Mouse (Mus musculus) C2C12 (cell line): ENCODE results near the gene Msh5. TPM values are rescaled to one million over a fixed set of nuclear protein-coding genes. Genes with fewer than 3 reads are reported as not detected.

Experiments
- H3K27me3 ChIP-seq: one replicate; pipeline ENCODE4 v1.6.1; 2011; ENCODE audit not compliant: control insufficient read depth, insufficient read depth, insufficient read length
- H3K36me3 ChIP-seq: one replicate; pipeline ENCODE4 v1.6.1; 2011; ENCODE audit not compliant: control insufficient read depth, insufficient read depth
- H3K4me3 ChIP-seq: one replicate; pipeline ENCODE4 v1.5.1; 2011; ENCODE audit warnings: mild to moderate bottlenecking, control low read depth; ENCODE audit not compliant: poor library complexity, insufficient read depth, severe bottlenecking
- H3K79me2 ChIP-seq: one replicate; pipeline ENCODE4 v1.6.1; 2011; ENCODE audit not compliant: control insufficient read depth, insufficient read depth
- H3K79me3 ChIP-seq: one replicate; pipeline ENCODE4 v1.6.1; 2011; ENCODE audit warnings: low read depth, control low read depth
- H3ac ChIP-seq: one replicate; pipeline ENCODE3; 2011; ENCODE audit warnings: low read depth; ENCODE audit not compliant: control insufficient read depth, insufficient read length
- CEBPB ChIP-seq: IDR thresholded peaks from one replicate; pipeline ENCODE4 v1.6.1; 2011; ENCODE audit warnings: low read depth, mild to moderate bottlenecking, control low read depth, moderate library complexity
- CTCF ChIP-seq: IDR thresholded peaks from one replicate; pipeline ENCODE4 v1.5.1; 2011; ENCODE audit not compliant: control insufficient read depth, insufficient read depth, insufficient read length
- FOSL1 ChIP-seq: IDR thresholded peaks from one replicate; pipeline ENCODE4 v1.8.0; 2011; ENCODE audit warnings: mild to moderate bottlenecking, low read length; ENCODE audit not compliant: poor library complexity, insufficient read depth, severe bottlenecking
- MAX ChIP-seq: IDR thresholded peaks from one replicate; pipeline ENCODE4 v1.6.1; 2011; ENCODE audit warnings: mild to moderate bottlenecking, control low read depth
- MYOD1 ChIP-seq: IDR thresholded peaks from one replicate; pipeline ENCODE4 v1.6.1; 2011; ENCODE audit warnings: low read depth; ENCODE audit not compliant: control insufficient read depth, insufficient read length
- MYOG ChIP-seq: IDR thresholded peaks from one replicate; pipeline ENCODE4 v1.6.1; 2011; ENCODE audit not compliant: control insufficient read depth, insufficient read length; ENCODE audit errors: extremely low read depth
- USF1 ChIP-seq: IDR thresholded peaks from one replicate; pipeline ENCODE4 v1.6.1; 2011; ENCODE audit warnings: low read depth, mild to moderate bottlenecking, control low read depth, moderate library complexity
- polyA plus RNA-seq: library from polyadenylated mRNA; unstranded; fragments of >200 nt; fragmentation: generic; extraction: Trizol; gene quantifications from one replicate; pipeline ENCODE4 v1.2.1, GENCODE M21; 2012; ENCODE audit warnings: missing spikeins

Msh5 gene
- polyA plus RNA-seq, 1 experiment, result 0.76 TPM

DNA sequence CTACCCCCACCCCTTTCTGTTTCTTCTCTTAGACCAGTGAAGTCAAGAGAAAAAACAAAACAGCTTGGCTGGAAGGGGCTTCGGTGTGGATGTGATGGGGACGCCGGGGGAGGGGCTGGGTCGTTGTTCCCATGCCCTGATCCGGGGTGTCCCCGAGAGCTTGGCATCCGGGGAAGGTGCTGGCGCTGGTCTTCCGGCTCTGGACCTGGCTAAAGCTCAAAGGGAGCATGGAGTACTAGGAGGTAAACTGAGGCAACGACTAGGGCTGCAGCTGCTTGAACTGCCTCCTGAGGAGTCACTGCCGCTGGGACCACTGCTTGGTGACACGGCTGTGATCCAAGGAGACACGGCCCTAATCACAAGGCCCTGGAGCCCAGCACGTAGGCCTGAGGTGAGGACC lies 13.5 kb upstream of the Msh5 start:
- Histone ChIP-seq H3K36me3 (peaks cover 53% of the 10 kb centered on the region), H3ac (peak overlapping the region; percentile 7), H3K79me2 (peaks cover 13% of the 10 kb centered on the region), H3K4me3 (peak overlapping the region; percentile 37), H3K79me3 (peaks cover 3% of the 10 kb centered on the region), H3K27me3 (no peaks in the 10 kb centered on the region)
- TF ChIP-seq MYOD1 (no peak), FOSL1 (no peak)

DNA sequence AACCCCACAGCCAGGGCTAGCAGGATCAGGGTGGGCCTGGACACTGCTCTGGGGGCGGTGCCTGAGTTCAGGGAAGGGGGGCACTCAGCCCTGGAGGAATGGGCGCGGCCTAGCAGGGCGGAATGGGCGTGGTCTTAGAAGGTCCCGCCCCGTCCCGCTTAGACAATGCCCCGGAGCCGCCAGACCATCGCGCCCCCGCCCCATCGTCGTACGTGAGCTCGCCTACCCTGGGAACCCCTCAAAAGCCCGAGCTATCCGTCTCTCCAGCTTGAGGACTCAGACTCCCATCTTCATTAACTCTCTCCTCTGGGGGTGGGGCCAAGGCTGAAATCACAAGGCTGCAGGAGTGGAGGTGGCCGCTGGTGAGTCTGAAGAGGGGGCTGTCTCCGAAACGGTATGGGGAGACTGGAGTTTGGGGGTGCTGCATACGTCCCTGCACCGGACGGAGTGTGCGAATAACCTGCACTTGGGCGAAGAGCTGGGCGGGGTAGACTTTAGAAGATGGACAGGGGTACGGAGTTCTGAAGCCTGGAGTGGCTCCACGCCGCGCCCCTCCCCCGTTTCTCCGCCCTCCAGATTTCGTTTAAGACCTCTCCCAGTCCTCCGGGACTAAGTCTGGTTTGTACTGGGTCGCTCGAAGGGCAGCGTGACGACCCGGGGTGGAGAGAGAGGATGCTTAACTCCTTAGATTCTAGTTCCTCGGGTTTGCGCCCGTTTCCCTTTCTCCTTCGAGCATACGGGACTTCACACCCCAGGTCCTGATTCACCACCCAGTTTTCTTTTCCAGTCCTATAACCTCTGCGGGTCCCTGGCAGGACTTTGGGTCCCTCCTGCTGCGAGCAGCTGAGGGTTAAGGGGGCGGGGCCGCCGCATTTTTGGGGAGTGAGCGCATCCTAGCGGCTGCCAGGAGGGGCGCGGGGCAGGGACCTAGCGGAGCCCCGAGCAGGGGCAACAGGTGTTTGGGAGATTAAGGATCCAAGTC lies 12.7 kb upstream of the Msh5 start, which contains the start of gene Ddah2:
Gene Ddah2 (plus strand): TSS at position 125 of the 982 bp plus-strand sequence.
- Histone ChIP-seq H3K4me3 (peak within 1 kb of the TSS; percentile 37), H3K27me3 (no peaks in the 10 kb centered on the region)
- TF ChIP-seq MAX, result no peak
- no peak for TF ChIP-seq CEBPB
- no peak for TF ChIP-seq USF1
- TF ChIP-seq MYOG, result no peak
- TF ChIP-seq MYOD1, result peak; percentile 62
- TF ChIP-seq CTCF, result peak; percentile 78
- no peak for TF ChIP-seq FOSL1

DNA sequence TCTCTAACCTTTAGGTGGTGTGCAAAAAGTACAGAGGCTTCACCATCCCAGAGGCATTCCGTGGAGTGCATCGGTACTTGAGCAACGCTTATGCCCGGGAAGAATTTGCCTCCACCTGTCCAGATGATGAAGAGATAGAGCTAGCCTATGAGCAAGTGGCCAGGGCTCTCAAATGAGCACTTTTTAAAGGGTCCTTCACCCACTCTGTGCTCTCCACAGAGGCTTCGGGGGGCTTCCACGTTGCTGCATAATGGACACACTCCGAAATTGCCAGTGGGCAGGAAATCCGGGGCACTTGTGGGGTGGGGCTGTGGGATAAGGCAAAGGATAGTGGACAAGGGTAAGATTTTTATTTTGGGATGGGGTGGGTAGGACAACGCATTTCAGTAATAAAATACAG lies 11.8 kb upstream of the Msh5 start:
- TF ChIP-seq MYOG (no peak), MAX (no peak), USF1 (no peak), MYOD1 (no peak), CEBPB (no peak), FOSL1 (no peak), CTCF (no peak)

More for the DNA sequence above, 12.7 kb upstream of the Msh5 start, which contains the start of gene Ddah2:
- H3K79me3 ChIP-seq, result peaks cover 8% of the 10 kb centered on the region
- H3K36me3 ChIP-seq, result peaks cover 60% of the 10 kb centered on the region
- peak within 1 kb of the TSS; percentile 77 for H3ac ChIP-seq
- H3K79me2 ChIP-seq, result peaks cover 21% of the 10 kb centered on the region

DNA sequence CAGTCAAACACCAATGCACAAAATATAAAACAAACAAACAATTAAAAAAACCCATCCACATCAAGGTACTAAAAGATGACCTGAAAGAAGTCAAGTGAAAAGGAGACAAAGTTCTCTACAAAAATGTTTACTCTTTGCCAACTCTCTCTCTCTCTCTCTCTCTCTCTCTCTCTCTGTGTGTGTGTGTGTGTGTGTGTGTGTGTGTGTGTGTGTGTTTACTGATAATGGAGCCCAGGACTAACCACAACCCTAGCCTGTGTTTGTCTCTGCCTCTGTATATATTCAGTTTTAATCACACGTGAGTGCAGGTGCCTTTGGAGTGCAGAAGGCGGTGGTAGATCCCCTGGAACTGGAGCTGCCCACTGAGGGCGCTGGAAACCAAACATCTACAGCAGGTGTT lies 10.5 kb upstream of the Msh5 start:
- no peak overlapping the region for H3ac ChIP-seq
- H3K4me3 ChIP-seq, result no peak overlapping the region
- peaks cover 42% of the 10 kb centered on the region for H3K79me2 ChIP-seq
- H3K79me3 ChIP-seq, result peaks cover 27% of the 10 kb centered on the region
- peaks cover 81% of the 10 kb centered on the region for H3K36me3 ChIP-seq
- no peaks in the 10 kb centered on the region for H3K27me3 ChIP-seq
- TF ChIP-seq MYOD1 (no peak), MAX (no peak), MYOG (no peak), USF1 (no peak), CEBPB (no peak), FOSL1 (no peak), CTCF (no peak)

More for the DNA sequence above, 11.8 kb upstream of the Msh5 start:
- Histone ChIP-seq H3K36me3 (peaks cover 69% of the 10 kb centered on the region), H3K79me2 (peaks cover 30% of the 10 kb centered on the region), H3K27me3 (no peaks in the 10 kb centered on the region), H3ac (no peak overlapping the region), H3K4me3 (no peak overlapping the region), H3K79me3 (peaks cover 15% of the 10 kb centered on the region)

DNA sequence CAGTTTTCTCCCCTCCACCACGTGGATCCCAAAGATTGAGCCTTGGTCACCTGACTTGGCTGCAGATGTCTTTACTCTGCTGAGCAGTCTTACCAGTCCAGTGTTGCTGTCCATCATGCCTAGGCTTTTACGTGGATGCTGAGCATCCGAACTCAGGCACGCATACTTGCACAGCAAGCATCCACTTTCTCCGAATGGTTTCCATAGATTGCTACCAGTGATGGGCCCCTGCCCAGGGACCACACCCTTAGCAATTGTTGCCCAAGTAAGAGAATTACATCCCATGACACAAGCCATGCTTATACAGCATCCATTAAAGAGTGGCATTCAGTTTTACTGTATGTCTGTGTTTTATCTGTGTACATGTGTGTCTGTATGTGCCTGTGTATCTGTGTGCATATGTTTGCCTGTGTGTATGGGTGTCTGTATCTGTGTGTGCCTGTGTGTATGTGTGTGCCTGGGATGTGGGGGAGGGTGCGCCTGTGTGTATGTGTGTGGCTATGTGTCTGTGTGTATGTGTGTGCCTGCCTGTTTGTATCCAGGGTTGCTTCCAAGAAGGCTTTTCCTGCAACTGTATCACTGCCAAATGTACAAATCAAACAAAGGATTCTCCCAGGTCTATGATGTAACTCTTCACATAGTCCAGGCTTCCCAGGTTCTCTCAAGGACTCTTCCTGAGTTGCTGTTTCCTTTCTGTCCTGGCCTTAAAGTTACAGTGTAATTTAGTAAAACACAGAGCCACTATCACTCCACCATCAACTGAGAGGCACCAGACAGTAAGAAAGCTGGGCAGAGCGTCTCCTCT lies 9.3 kb upstream of the Msh5 start:
- TF ChIP-seq MYOG, result no peak
- no peak for TF ChIP-seq CTCF
- TF ChIP-seq CEBPB, result no peak
- no peak for TF ChIP-seq USF1
- no peak for TF ChIP-seq MYOD1
- no peak for TF ChIP-seq MAX
- TF ChIP-seq FOSL1, result no peak
- peaks cover 54% of the 10 kb centered on the region for H3K79me2 ChIP-seq
- H3K36me3 ChIP-seq, result peaks cover 73% of the 10 kb centered on the region
- no peak overlapping the region for H3ac ChIP-seq
- H3K4me3 ChIP-seq, result no peak overlapping the region
- H3K27me3 ChIP-seq, result no peaks in the 10 kb centered on the region
- peaks cover 36% of the 10 kb centered on the region for H3K79me3 ChIP-seq
